Mouse (Mus musculus) stomach, embryonic 16.5 days (tissue): Measurements from ENCODE around the gene Creg2. TPM values are rescaled to one million over a fixed set of nuclear protein-coding genes. Genes with fewer than 3 reads are reported as not detected.

Experiments
- ATAC-seq: fragments of 200-750 bp; cut with Nextera tagmentation; 2 replicates; pipeline ENCODE4 v1.8.0; 2017; ENCODE audit warnings: moderate number of reproducible peaks, moderate TSS enrichment; ENCODE audit not compliant: insufficient read depth, low FRiP score
- H3K27ac ChIP-seq: fragments of 300-500 bp; sonication (generic); 2 replicates; pipeline ENCODE4 v1.5.1; 2014; ENCODE audit warnings: low read length
- H3K27me3 ChIP-seq: fragments of 300-500 bp; sonication (generic); 2 replicates; pipeline ENCODE4 v1.6.1; 2014; ENCODE audit warnings: low read length, control low read depth, mixed read lengths; ENCODE audit not compliant: control insufficient read depth, insufficient read depth
- H3K36me3 ChIP-seq: fragments of 300-500 bp; sonication (generic); 2 replicates; pipeline ENCODE4 v1.6.1; 2014; ENCODE audit warnings: low read length; ENCODE audit not compliant: control insufficient read depth, insufficient read depth
- H3K4me1 ChIP-seq: fragments of 300-500 bp; sonication (generic); 2 replicates; pipeline ENCODE4 v1.6.1; 2014; ENCODE audit warnings: low read length, control low read depth, mixed read lengths; ENCODE audit not compliant: control insufficient read depth, insufficient read depth
- H3K4me2 ChIP-seq: fragments of 300-500 bp; sonication (generic); 2 replicates; pipeline ENCODE4 v1.6.1; 2014; ENCODE audit warnings: low read depth, low read length, mixed read lengths
- H3K4me3 ChIP-seq: fragments of 300-500 bp; sonication (generic); replicated peaks from 2 replicates; pipeline ENCODE4 v1.5.1; 2014; ENCODE audit warnings: mild to moderate bottlenecking, low read length
- H3K9ac ChIP-seq: fragments of 300-500 bp; sonication (generic); 2 replicates; pipeline ENCODE4 v1.6.1; 2014; ENCODE audit warnings: low read length
- H3K9me3 ChIP-seq: fragments of 300-500 bp; sonication (generic); replicated peaks from 2 replicates; pipeline ENCODE4 v1.6.1; 2016; ENCODE audit warnings: low read length, control low read depth; ENCODE audit not compliant: control insufficient read depth
- WGBS: fragments of 180-500 bp; shearing (Covaris S2); extraction: QIAGEN DNeasy Blood & Tissue Kit; methylation state at CpG from one replicate; pipeline ENCODE4 v1.1.7; 2014; 5-methylcytosine and 5-hydroxymethylcytosine counted together
- polyA plus RNA-seq: library from polyadenylated mRNA; unstranded; fragments of >200 nt; fragmentation: Nextera tagmentation; extraction: Ambion mirVana; gene quantifications from 2 replicates; pipeline ENCODE4 v1.2.1, GENCODE M21; 2015

The Creg2 gene
- polyA plus RNA-seq, 1 experiment from 2014 or later, result 0.34 TPM

- no peak overlapping the region for H3K4me2 ChIP-seq
- ATAC-seq, result peak; percentile 54; the same call in 1 of the 2 replicates
- H3K27me3 ChIP-seq, result no peaks in the 10 kb centered on the region
- WGBS, result 3% methylated on average over 1 of the region's 1 CpGs
- H3K9me3 ChIP-seq, result no peaks in the 10 kb centered on the region
- H3K4me3 ChIP-seq, result no peak overlapping the region
- no peak overlapping the region for H3K9ac ChIP-seq
- no peaks in the 10 kb centered on the region for H3K36me3 ChIP-seq
- no peak overlapping the region for H3K27ac ChIP-seq
- H3K4me1 ChIP-seq, result no peaks in the 10 kb centered on the region
These were observed 34.6 kb upstream of the Creg2 start for GRCm38 (mm10) chr1:39685841-39686240.

GRCm38 (mm10) chr1:39681638-39682037 lies 30.4 kb upstream of the Creg2 start:
- no peak overlapping the region for H3K4me2 ChIP-seq
- no peak overlapping the region for H3K27ac ChIP-seq
- H3K27me3 ChIP-seq, result no peaks in the 10 kb centered on the region
- ATAC-seq, result no peak
- H3K9me3 ChIP-seq, result no peaks in the 10 kb centered on the region
- no peak overlapping the region for H3K4me3 ChIP-seq
- no peak overlapping the region for H3K9ac ChIP-seq
- WGBS, result 93% methylated on average over 5 of the region's 5 CpGs
- H3K4me1 ChIP-seq, result no peaks in the 10 kb centered on the region
- H3K36me3 ChIP-seq, result no peaks in the 10 kb centered on the region

DNA sequence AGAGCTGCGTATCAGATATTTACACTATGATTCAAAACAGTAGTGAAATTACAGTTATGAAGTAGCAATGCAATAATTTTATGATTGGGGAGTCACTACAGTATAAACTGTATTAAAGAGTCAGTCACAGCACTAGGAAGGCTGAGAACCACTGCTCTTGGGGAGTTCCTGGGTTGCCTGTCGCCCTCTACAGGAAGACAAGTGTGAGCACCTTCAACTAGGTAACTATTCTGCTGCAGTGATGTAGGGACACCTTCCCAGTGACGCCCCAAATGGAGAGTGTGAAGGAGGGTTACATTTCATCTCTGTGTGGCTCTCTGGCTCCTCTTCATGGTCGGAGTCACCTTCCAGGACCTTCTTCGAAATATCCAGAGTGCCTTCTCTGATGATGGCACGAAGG lies 29.3 kb upstream of the Creg2 start:
- Histone ChIP-seq H3K27ac (no peak overlapping the region), H3K9me3 (no peaks in the 10 kb centered on the region), H3K36me3 (no peaks in the 10 kb centered on the region), H3K4me2 (no peak overlapping the region), H3K27me3 (no peaks in the 10 kb centered on the region), H3K4me3 (no peak overlapping the region), H3K9ac (no peak overlapping the region), H3K4me1 (no peaks in the 10 kb centered on the region)
- WGBS, result 68% methylated on average over 6 of the region's 6 CpGs
- no peak for ATAC-seq

GRCm38 (mm10) chr1:39678883-39679282 lies 27.6 kb upstream of the Creg2 start:
- WGBS, result 53% methylated on average over 8 of the region's 8 CpGs
- Histone ChIP-seq H3K9me3 (no peaks in the 10 kb centered on the region), H3K4me1 (no peaks in the 10 kb centered on the region), H3K9ac (no peak overlapping the region), H3K27me3 (no peaks in the 10 kb centered on the region), H3K27ac (no peak overlapping the region), H3K4me3 (no peak overlapping the region), H3K4me2 (no peak overlapping the region), H3K36me3 (no peaks in the 10 kb centered on the region)
- ATAC-seq, result peak; percentile 29; the same call in 1 of the 2 replicates

GRCm38 (mm10) chr1:39676221-39676876 lies 25.1 kb upstream of the Creg2 start:
- H3K36me3 ChIP-seq, result no peaks in the 10 kb centered on the region
- no peak overlapping the region for H3K4me3 ChIP-seq
- WGBS, result 82% methylated on average over 5 of the region's 5 CpGs
- no peaks in the 10 kb centered on the region for H3K9me3 ChIP-seq
- H3K27ac ChIP-seq, result no peak overlapping the region
- no peaks in the 10 kb centered on the region for H3K27me3 ChIP-seq
- no peak overlapping the region for H3K4me2 ChIP-seq
- H3K9ac ChIP-seq, result no peak overlapping the region
- no peak for ATAC-seq
- no peaks in the 10 kb centered on the region for H3K4me1 ChIP-seq

DNA sequence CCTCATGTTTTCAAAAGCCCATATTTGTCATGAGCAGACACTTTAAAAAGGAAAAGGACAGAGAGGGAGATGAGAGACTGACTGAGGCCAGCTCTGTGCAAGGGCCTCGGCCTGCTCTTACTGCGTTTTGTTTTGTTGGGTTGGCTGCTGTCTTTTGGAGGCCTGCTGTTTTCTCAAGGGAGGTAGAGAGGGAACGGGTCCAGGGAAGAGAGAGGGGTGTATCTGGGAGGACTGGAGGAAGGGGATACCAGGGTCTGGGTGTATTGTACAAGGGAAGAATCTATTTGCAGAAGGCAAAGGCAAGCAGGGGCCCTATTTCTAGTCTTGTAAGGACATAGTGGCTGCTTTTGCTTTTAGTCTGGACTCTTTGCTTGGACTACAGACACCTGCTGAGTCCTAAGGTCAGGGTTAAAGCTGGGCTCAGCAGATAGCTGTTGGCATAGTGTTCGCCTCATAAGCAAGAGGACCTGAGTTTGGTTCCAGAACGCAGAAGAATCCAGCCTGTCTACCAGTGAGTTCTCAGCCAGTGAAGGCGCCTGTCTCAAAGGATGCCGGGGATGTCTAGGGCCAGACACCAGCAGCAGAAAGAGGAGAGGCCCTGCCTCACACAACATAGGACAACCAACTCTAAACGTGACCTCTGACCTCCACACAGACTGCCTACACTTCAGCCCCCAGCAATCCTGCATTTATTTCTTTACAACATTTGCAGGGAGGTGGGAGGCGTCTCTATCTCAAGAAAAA lies 21.3 kb upstream of the Creg2 start:
- no peaks in the 10 kb centered on the region for H3K36me3 ChIP-seq
- H3K9ac ChIP-seq, result no peak overlapping the region
- no peak overlapping the region for H3K4me3 ChIP-seq
- no peaks in the 10 kb centered on the region for H3K4me1 ChIP-seq
- ATAC-seq, result no peak
- WGBS, result 82% methylated on average over 9 of the region's 9 CpGs
- H3K27me3 ChIP-seq, result no peaks in the 10 kb centered on the region
- H3K27ac ChIP-seq, result no peak overlapping the region
- H3K4me2 ChIP-seq, result no peak overlapping the region
- H3K9me3 ChIP-seq, result no peaks in the 10 kb centered on the region

DNA sequence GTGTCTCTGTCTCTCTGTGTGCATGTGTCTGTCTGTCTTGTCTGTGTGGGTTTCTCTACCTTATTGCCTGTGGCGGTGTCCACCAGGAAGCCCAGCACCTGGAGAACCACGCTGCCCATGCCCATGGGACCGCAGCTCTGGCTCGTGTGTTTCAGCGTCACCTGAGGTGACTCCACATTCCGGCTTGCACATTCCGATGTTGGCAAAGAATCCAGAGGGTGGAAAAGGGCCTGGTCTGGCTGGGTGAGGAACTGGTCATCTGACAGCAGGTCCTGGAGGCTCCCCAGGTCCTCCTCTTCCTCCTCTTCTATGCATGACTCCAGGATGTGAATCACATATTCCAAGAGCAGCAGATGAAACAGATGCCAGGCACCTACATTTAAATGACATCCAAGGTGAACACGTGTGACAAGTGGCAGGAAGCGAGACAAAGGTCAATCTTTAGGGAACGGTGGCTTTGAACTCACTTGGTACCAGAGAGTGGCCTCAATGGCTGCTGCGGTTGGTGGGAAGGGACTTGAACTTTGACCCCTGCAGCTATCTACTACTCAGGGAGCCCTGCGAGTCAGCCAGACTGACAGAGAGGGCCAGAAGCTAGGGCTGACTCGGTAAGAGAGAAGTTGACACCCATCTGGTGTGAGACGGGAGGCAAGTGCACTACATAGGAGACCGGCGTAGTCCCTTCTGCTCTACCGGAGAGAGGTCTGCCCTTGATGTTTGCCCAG lies 19.1 kb upstream of the Creg2 start:
- H3K27ac ChIP-seq, result no peak overlapping the region
- no peaks in the 10 kb centered on the region for H3K4me1 ChIP-seq
- no peaks in the 10 kb centered on the region for H3K36me3 ChIP-seq
- no peak overlapping the region for H3K4me2 ChIP-seq
- no peaks in the 10 kb centered on the region for H3K9me3 ChIP-seq
- no peaks in the 10 kb centered on the region for H3K27me3 ChIP-seq
- ATAC-seq, result no peak
- 81% methylated on average over 17 of the region's 17 CpGs for WGBS
- no peak overlapping the region for H3K4me3 ChIP-seq
- no peak overlapping the region for H3K9ac ChIP-seq

DNA sequence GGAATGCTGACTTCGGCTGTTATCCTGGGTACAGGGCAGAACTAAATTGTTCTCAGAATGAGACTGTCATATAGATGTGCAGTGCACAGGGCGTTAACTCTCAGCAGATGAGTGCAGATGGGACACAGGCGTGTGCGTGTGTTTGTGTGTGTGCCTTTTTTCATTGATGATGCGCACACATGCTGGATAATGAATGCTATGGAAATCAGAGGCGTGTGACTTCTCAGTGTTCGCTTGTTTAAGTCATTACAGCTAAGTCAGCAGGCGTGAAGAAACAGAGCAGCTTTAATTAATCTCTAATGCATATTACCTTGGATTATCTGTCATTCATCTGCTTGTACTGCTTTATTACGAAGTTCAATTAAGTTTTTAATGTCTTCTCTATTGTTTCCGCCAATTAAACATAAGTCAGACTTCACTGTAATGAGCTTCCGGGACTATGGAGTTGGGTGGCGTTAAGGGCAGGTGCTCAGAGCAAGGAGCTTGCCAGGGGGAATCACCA lies 15.5 kb upstream of the Creg2 start:
- Histone ChIP-seq H3K4me1 (no peaks in the 10 kb centered on the region), H3K4me2 (no peak overlapping the region), H3K36me3 (no peaks in the 10 kb centered on the region), H3K4me3 (no peak overlapping the region), H3K9ac (no peak overlapping the region), H3K27me3 (no peaks in the 10 kb centered on the region), H3K9me3 (no peaks in the 10 kb centered on the region), H3K27ac (no peak overlapping the region)
- no peak for ATAC-seq
- WGBS, result 83% methylated on average over 12 of the region's 12 CpGs

DNA sequence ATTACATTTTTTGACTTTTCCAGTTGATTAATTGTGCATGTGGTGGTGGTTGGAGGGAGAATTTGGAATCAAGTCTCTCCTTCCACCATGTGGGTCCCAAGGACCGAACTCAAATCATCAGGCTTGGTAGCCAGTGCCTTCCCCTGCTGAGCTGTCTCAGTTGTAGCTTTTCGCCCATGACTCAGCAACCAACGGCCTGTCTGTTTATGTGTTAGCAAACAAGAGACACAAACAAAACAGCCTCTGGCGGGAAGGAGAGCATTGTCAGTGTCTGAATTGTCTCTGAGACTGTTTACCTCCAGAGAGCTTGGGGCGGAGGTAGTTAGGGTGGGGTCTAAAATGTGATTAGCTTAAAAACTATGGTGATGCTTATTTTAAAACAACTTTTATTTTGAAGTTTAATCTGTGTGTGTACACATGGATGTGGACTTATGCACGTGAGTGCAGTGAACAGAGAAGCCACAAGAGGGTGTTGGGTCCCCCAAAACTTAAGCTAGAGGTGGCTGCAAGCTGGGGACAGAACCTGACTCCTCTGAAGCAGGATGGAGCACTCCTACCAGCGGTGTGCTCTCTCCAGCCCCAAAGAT lies 12.9 kb upstream of the Creg2 start:
- H3K4me1 ChIP-seq, result no peaks in the 10 kb centered on the region
- no peak overlapping the region for H3K9ac ChIP-seq
- no peaks in the 10 kb centered on the region for H3K9me3 ChIP-seq
- no peaks in the 10 kb centered on the region for H3K36me3 ChIP-seq
- no peak overlapping the region for H3K4me2 ChIP-seq
- no peak overlapping the region for H3K27ac ChIP-seq
- WGBS, result 81% methylated on average over 7 of the region's 7 CpGs
- H3K4me3 ChIP-seq, result no peak overlapping the region
- no peaks in the 10 kb centered on the region for H3K27me3 ChIP-seq
- no peak for ATAC-seq
